Mouse (Mus musculus) liver, adult 2 months (tissue): Measurements from ENCODE around the gene Pts. TPM values are rescaled to one million over a fixed set of nuclear protein-coding genes. Genes with fewer than 3 reads are reported as not detected.
A peak's percentile ranks its signal among the peaks of the same experiment; 100 is the strongest.

Source experiments
- DNase-seq: peaks from one replicate; pipeline ENCODE4 v3.0.0-alpha.2; 2011; ENCODE audit warnings: low read depth, low spot score; ENCODE audit errors: extremely low read depth
- H3K27ac ChIP-seq: fragments of 200-500 bp; replicated peaks from 2 replicates; pipeline ENCODE4 v1.5.1; 2012; ENCODE audit warnings: low read depth, mild to moderate bottlenecking, control low read depth, inconsistent platforms, low read length; ENCODE audit not compliant: insufficient read depth
- H3K27me3 ChIP-seq: fragments of 200-500 bp; 2 replicates; pipeline ENCODE4 v1.6.1; 2012; ENCODE audit warnings: mild to moderate bottlenecking, moderate library complexity, low read length, inconsistent platforms; ENCODE audit not compliant: control insufficient read depth, insufficient read depth
- H3K36me3 ChIP-seq: fragments of 200-500 bp; 2 replicates; pipeline ENCODE4 v1.6.1; 2012; ENCODE audit warnings: low read length, inconsistent platforms; ENCODE audit not compliant: control insufficient read depth, insufficient read depth
- H3K4me1 ChIP-seq: fragments of 200-500 bp; 2 replicates; pipeline ENCODE4 v1.6.1; 2011; ENCODE audit warnings: low read length; ENCODE audit not compliant: control insufficient read depth, insufficient read depth
- H3K4me3 ChIP-seq: fragments of 200-500 bp; 2 replicates; pipeline ENCODE4 v1.5.1; 2011; ENCODE audit warnings: low read depth, mild to moderate bottlenecking, control low read depth, low read length, moderate library complexity; ENCODE audit not compliant: insufficient read depth
- H3K79me2 ChIP-seq: fragments of 200-500 bp; 2 replicates; pipeline ENCODE4 v1.6.1; 2012; ENCODE audit warnings: inconsistent platforms, mild to moderate bottlenecking, low read length, moderate library complexity; ENCODE audit not compliant: control insufficient read depth, insufficient read depth
- H3K9ac ChIP-seq: fragments of 200-500 bp; 2 replicates; pipeline ENCODE4 v1.6.1; 2012; ENCODE audit warnings: low read depth, mild to moderate bottlenecking, control low read depth, inconsistent platforms, low read length
- CTCF ChIP-seq: fragments of 200-500 bp; IDR thresholded peaks from 2 replicates; pipeline ENCODE4 v1.5.1; 2011; ENCODE audit warnings: low read depth, low read length, control low read depth
- POLR2A ChIP-seq: fragments of 200-500 bp; IDR thresholded peaks from 2 replicates; pipeline ENCODE4 v1.6.1; 2011; ENCODE audit warnings: low read length, control low read depth; ENCODE audit not compliant: insufficient read depth; ENCODE audit errors: extremely low read depth
- WGBS: fragments of 180-500 bp; shearing (Covaris S2); methylation state at CpG from one replicate; pipeline ENCODE4 v1.1.7; 2018; 5-methylcytosine and 5-hydroxymethylcytosine counted together
- polyA plus RNA-seq: library from polyadenylated mRNA; depleted of rRNA; stranded (reverse); fragments of >200 nt; gene quantifications from 2 replicates; pipeline ENCODE4 v1.2.3, GENCODE M21; 2012
- total RNA-seq: library from RNA; depleted of rRNA; stranded (reverse); fragments of >200 nt; gene quantifications from 2 replicates; pipeline ENCODE4 v1.2.3, GENCODE M21; 2014

The Pts gene
- total and polyA plus RNA-seq, 2 experiments: 25.5 to 103 TPM

DNA sequence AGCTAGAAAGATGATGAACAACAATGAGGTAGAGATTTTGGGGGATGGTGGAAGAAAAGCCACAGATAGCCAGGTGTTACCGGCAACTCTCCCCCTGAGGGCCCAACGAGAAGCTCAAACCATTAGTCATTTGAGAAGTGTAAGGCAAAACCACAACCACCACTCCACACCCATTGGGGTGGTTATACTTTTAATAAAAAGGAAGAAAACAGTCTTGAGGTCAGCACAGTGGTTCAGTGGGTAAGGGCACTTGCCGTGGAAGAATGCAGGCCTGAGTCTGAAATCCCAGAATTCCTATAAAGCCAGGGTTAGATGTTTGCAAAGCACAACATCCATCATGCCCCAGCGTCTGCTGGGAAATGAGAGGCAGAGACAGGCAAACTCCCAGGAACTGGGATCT is 8.8 kb upstream of the Pts start:
- DNase-seq: no peak
- WGBS: 86% methylated on average over 4 of the region's 4 CpGs

GRCm38 (mm10) chr9:50536603-50537135 is 8.1 kb upstream of the Pts start:
- TF ChIP-seq POLR2A: no peak
- TF ChIP-seq CTCF: no peak

More for the DNA sequence above, 8.8 kb upstream of the Pts start:
- TF ChIP-seq CTCF: no peak
- TF ChIP-seq POLR2A: no peak
- Histone ChIP-seq H3K9ac (no peak overlapping the region), H3K4me1 (peaks cover 8% of the 10 kb centered on the region), H3K4me3 (no peak overlapping the region), H3K27ac (no peak overlapping the region), H3K27me3 (no peaks in the 10 kb centered on the region), H3K79me2 (no peaks in the 10 kb centered on the region), H3K36me3 (peaks cover 15% of the 10 kb centered on the region)

GRCm38 (mm10) chr9:50535930-50536329 is 7.4 kb upstream of the Pts start:
- DNase-seq: peak; percentile 87
- H3K27me3 ChIP-seq: no peaks in the 10 kb centered on the region
- no peak overlapping the region for H3K4me3 ChIP-seq
- H3K27ac ChIP-seq: peak overlapping the region; percentile 45; the same call in 1 of the 2 replicates
- no peak for TF ChIP-seq POLR2A
- no peak for TF ChIP-seq CTCF
- H3K9ac ChIP-seq: no peak overlapping the region
- peaks cover 9% of the 10 kb centered on the region for H3K36me3 ChIP-seq
- 20% methylated on average over 5 of the region's 5 CpGs for WGBS
- H3K4me1 ChIP-seq: peaks cover 8% of the 10 kb centered on the region
- H3K79me2 ChIP-seq: no peaks in the 10 kb centered on the region

More at GRCm38 (mm10) chr9:50536603-50537135, 8.1 kb upstream of the Pts start:
- H3K27me3 ChIP-seq: no peaks in the 10 kb centered on the region
- H3K9ac ChIP-seq: no peak overlapping the region
- peaks cover 11% of the 10 kb centered on the region for H3K36me3 ChIP-seq
- no peak for DNase-seq
- no peaks in the 10 kb centered on the region for H3K79me2 ChIP-seq
- H3K4me1 ChIP-seq: peaks cover 8% of the 10 kb centered on the region
- no peak overlapping the region for H3K4me3 ChIP-seq
- 86% methylated on average over 7 of the region's 7 CpGs for WGBS
- no peak overlapping the region for H3K27ac ChIP-seq

DNA sequence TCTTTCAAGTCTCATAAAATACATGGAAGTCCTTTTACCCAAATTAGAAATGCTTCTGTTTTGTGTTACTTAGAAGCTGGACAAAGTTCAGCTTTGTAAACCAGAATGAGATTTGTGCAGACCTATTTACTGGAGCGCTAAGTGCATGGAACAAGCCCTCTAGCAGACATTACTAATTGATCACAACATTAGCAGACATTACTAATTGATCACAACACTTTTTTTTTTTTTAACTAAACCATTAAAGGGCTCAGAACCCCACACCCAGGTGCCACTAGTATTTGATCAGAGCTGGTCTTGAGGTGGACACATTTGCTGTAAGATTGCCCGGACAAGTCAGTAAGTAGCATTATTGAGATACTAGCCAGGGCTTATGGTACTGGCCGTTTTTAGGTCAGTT is 5.3 kb upstream of the Pts start:
- WGBS: 59% methylated on average over 3 of the region's 3 CpGs
- H3K4me1 ChIP-seq: peaks cover 8% of the 10 kb centered on the region
- H3K27me3 ChIP-seq: no peaks in the 10 kb centered on the region
- peak overlapping the region; percentile 30; the same call in 1 of the 2 replicates for H3K4me3 ChIP-seq
- DNase-seq: peak; percentile 91
- peak overlapping the region; percentile 70 for H3K27ac ChIP-seq
- no peak for TF ChIP-seq POLR2A
- TF ChIP-seq CTCF: no peak
- peaks cover 6% of the 10 kb centered on the region; the same call in 1 of the 2 replicates for H3K36me3 ChIP-seq
- no peak overlapping the region for H3K9ac ChIP-seq
- H3K79me2 ChIP-seq: no peaks in the 10 kb centered on the region

GRCm38 (mm10) chr9:50533328-50533727 is 4.8 kb upstream of the Pts start:
- Histone ChIP-seq H3K9ac (peak overlapping the region; percentile 2; the same call in 1 of the 2 replicates), H3K27ac (peak overlapping the region; percentile 70), H3K36me3 (peaks cover 6% of the 10 kb centered on the region; the same call in 1 of the 2 replicates), H3K4me1 (peaks cover 8% of the 10 kb centered on the region), H3K79me2 (no peaks in the 10 kb centered on the region), H3K27me3 (no peaks in the 10 kb centered on the region), H3K4me3 (peak overlapping the region; percentile 30)
- 48% methylated on average over 11 of the region's 11 CpGs for WGBS
- no peak for DNase-seq
- TF ChIP-seq CTCF: no peak

GRCm38 (mm10) chr9:50530890-50531289 is 2.4 kb upstream of the Pts start:
- DNase-seq: no peak
- TF ChIP-seq CTCF (no peak), POLR2A (no peak)
- Histone ChIP-seq H3K36me3 (peaks cover 10% of the 10 kb centered on the region; the same call in 1 of the 2 replicates), H3K9ac (no peak overlapping the region), H3K79me2 (peaks cover 7% of the 10 kb centered on the region; the same call in 1 of the 2 replicates), H3K27me3 (no peaks in the 10 kb centered on the region), H3K4me3 (no peak overlapping the region), H3K4me1 (peaks cover 18% of the 10 kb centered on the region), H3K27ac (no peak overlapping the region)
- 35% methylated on average over 2 of the region's 2 CpGs for WGBS
